Mouse (Mus musculus): ENCODE data around the gene Dusp19. TPM values are rescaled to one million over a fixed set of nuclear protein-coding genes. Genes with fewer than 3 reads are reported as not detected.

Dusp19 gene
- polyA plus RNA-seq (2012; rRNA removed), result 2.5 and 2.6 TPM in 2 replicates

GRCm38 (mm10) chr2:80616854-80617737, at the start of gene Dusp19, which contains the start of gene Nup35:
Gene Dusp19 (plus strand): TSS chr2:80617045.
Gene Nup35 (plus strand): TSS chr2:80617236.

GRCm38 (mm10) chr2:80581043-80581711, 35.7 kb upstream of the Dusp19 start, which contains the start of gene Nckap1:
Gene Nckap1 (minus strand): TSS chr2:80581380.

Other genes starting within 250 kb of the Dusp19 start
- gene Frzb, start 169.4 kb upstream of the Dusp19 start, polyA plus RNA-seq (2012; rRNA removed), result 5.5 and 6.1 TPM in 2 replicates
- gene Nckap1, start 35.7 kb upstream of the Dusp19 start, polyA plus RNA-seq (2012; rRNA removed), result 29.1 and 29.2 TPM in 2 replicates
- 14.3 and 14.4 TPM in 2 replicates for gene Nup35, start 191 bp downstream of the Dusp19 start, polyA plus RNA-seq (2012; rRNA removed)

Data from colon, adult 2 months (tissue).